Mouse (Mus musculus) brain, embryonic 14.5 days (tissue): ENCODE measurements at regions not wholly inside any gene's neighbourhood (a gene's known extent, or its start where the extent isn't known, plus 50 kb on each side); places are given as distances from the start of the nearest gene placed in this dataset.
"Not testable (repeated sequence)": the region's sequence is repeated elsewhere in the genome, so short reads cannot be mapped to it uniquely, and the experiment has no call there.

ENCODE experiments used
- CTCF ChIP-seq: fragments of 200-500 bp; IDR thresholded peaks from 2 replicates; pipeline ENCODE4 v1.5.1; 2012; ENCODE audit warnings: inconsistent platforms, mild to moderate bottlenecking, moderate library complexity, borderline replicate concordance; ENCODE audit not compliant: insufficient read depth, insufficient read length; ENCODE audit errors: extremely low read depth
- POLR2A ChIP-seq: fragments of 200-500 bp; IDR thresholded peaks from 2 replicates; pipeline ENCODE4 v1.6.1; 2012; ENCODE audit warnings: mild to moderate bottlenecking, inconsistent platforms, borderline replicate concordance; ENCODE audit not compliant: poor library complexity, insufficient read depth, insufficient read length, severe bottlenecking; ENCODE audit errors: extremely low read depth

- not testable (repeated sequence) for TF ChIP-seq CTCF, POLR2A
Measured at GRCm38 (mm10) chr13:78824357-78824756, 624.8 kb upstream of the Nr2f1 start.
